Mouse (Mus musculus) small intestine, adult 2 months (tissue): ENCODE measurements around the gene Tctn1.

Source experiments
- CTCF ChIP-seq: fragments of 200-500 bp; IDR thresholded peaks from 2 replicates; pipeline ENCODE4 v1.5.1; 2012; ENCODE audit warnings: low read depth, mild to moderate bottlenecking, control low read depth, inconsistent platforms, low read length, moderate library complexity, mixed read lengths; ENCODE audit not compliant: insufficient replicate concordance, insufficient read length; ENCODE audit errors: extremely low read depth
- POLR2A ChIP-seq: fragments of 200-500 bp; IDR thresholded peaks from 2 replicates; pipeline ENCODE4 v1.6.1; 2012; ENCODE audit warnings: low read depth, mild to moderate bottlenecking, control low read depth, inconsistent platforms, low read length, moderate library complexity

GRCm38 (mm10) chr5:122304541-122304940 is 40.3 kb upstream of the Tctn1 start:
- TF ChIP-seq POLR2A (no peak), CTCF (no peak)
